Mouse (Mus musculus) frontal cortex, postnatal 25 days (tissue): ENCODE measurements around the gene Aldob.
A peak's percentile ranks its signal among the peaks of the same experiment; 100 is the strongest.

Experiments
- DNase-seq, 2 experiments: peaks; one replicate each; pipeline ENCODE4 v3.0.0; 2022; ENCODE audit warnings: low spot score in 2 of 2

Gene Aldob

DNA sequence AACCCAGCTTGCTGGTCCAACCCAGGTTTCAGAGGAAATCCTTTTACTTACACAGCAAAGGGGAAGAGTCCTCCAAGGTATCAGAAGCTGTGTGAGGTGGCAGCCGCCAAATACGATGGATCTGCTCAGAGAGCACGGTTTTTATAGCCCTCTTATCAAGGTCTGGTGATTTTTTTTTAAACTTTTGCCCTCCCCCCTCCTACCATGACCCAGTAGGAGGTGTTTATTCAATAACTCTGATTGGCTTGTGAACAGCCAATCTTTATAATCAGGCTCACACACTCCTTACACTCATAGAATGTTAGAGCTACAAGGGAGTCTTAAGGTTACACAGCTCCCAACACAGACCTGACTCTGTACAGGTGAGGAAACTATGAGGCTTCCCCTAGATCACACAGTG, at the start of gene Aldob:
Aldob (minus strand) TSS at position 164 of the 400 bp plus-strand sequence.
- DNase-seq = no peak

- peak; percentile 50 to 56 for DNase-seq
Measured at GRCm38 (mm10) chr4:49597183-49598100, 48.1 kb upstream of the Aldob start, which contains the start of gene Tmem246. Tmem246 (minus strand) TSS chr4:49597876.

GRCm38 (mm10) chr4:49596846-49597182, 47.5 kb upstream of the Aldob start:
- DNase-seq = peak; percentile 21 to 23

GRCm38 (mm10) chr4:49590152-49590551, 40.8 kb upstream of the Aldob start:
- DNase-seq = no peak

GRCm38 (mm10) chr4:49586811-49587210, 37.5 kb upstream of the Aldob start:
- no peak for DNase-seq

DNA sequence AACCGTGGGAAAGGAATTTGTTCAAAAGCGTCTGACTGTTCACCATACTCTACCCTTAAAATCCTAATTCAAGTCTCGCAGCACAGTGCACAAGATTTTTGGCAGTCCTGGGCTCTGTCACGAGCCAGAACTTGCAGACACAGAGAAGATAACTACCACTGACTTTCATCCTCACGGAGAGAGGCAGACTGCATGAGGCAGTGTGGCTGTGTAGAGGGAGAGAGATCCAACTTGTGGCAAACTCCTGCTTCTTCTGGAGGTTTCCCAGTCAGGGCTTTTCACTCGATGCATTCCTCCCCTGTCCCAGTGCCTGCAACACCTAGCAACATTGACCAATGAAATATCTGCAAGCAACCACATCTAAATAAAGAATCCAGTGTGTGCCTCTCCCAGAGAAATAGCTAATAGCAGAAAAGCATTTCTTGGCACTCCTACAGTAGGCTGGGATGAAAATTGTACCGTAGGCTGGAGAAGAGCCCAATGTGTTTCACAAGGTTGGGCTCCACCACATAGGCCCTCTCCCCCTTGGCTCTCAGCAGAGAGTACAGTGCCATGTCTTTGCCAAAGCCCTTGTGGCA, 36.3 kb upstream of the Aldob start:
- no peak for DNase-seq

GRCm38 (mm10) chr4:49583965-49584831, 34.9 kb upstream of the Aldob start:
- DNase-seq = no peak

- no peak for DNase-seq
Measured at GRCm38 (mm10) chr4:49581256-49581655, 31.9 kb upstream of the Aldob start.

- no peak for DNase-seq
Measured at GRCm38 (mm10) chr4:49572194-49572593, 22.8 kb upstream of the Aldob start.

DNA sequence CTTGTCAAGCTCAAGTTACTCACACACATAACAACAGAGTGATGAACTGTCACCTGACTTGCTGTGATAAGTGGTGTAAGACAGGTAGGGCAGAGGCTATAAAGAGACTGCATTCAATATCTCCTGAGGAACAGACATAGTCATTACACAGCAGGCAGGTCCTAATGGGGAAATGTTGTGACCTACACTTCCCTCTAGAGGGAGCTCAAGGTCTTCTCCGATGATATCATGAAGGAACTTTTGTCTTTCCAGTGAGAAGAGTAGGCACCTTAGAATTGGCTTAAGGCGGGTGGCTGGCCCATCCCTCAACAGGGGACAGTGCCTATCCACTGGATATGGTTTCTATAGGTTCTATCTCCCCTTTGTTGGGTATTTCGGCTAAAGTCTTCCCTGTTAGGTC, 18.3 kb upstream of the Aldob start:
- DNase-seq = peak; percentile 32 to 53

- DNase-seq = peak in 1 of 2 experiments; percentile 13
Measured at GRCm38 (mm10) chr4:49559915-49560772, 10.8 kb upstream of the Aldob start.

GRCm38 (mm10) chr4:49558181-49558580, 8.8 kb upstream of the Aldob start:
- DNase-seq = no peak

DNA sequence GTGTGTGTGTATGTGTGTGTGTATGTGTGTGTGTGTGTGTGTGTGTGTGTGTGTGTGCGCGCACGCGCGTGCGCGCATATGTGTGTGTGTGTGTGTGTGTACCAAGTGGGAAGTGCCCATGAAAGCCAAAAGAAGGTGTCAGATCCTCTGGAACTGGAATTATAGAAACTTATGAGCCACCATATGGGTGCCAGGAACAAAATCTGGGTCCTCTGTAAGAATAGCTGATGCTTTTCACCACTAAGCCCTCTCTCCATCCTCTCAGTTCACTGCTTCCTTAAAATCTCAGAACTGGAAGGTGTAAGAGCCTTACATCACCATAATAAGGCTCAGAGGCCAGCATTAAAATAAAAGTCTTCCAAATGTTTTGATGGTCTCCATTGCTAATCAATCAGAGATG, 8.0 kb upstream of the Aldob start:
- no peak for DNase-seq

GRCm38 (mm10) chr4:49553380-49553779, 4.0 kb upstream of the Aldob start:
- no peak for DNase-seq

DNA sequence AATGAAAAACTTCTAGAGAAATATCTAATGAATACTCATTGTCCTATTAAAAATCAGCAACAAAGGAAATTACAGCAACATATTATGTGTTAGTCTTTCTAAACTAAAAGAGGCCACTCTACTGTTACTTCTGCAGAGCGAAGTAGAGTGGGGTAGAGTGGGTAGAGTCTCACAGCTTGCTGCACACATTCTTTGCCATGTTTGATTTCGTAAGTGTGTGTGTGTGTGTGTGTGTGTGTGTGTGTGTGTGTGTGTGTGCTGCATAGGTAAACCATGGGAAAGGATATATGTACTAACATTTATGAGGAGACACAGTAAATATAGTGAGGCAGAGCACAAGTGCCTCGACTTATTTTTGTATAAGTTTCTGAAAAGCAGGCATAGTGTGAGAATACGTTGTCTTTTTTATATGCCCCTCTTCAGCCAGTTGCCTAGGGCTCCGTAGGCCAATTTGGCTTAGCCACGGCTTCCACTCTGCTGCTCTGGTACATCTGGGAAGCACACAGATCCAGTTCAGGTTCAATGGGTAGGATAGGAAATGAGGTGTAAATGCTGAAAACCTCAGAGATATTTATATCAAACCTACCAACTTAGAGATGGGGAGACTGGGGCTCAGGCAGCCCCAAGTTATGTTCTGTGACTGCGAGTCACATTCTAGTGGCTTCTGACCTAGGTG, 1.7 kb downstream of the Aldob start:
- DNase-seq = no peak

- no peak for DNase-seq
Measured at GRCm38 (mm10) chr4:49546873-49547543, 2.3 kb downstream of the Aldob start.

- DNase-seq = no peak
Measured at GRCm38 (mm10) chr4:49546026-49546425, 3.3 kb downstream of the Aldob start.

- no peak for DNase-seq
Measured at GRCm38 (mm10) chr4:49540966-49541365, 8.4 kb downstream of the Aldob start.

DNA sequence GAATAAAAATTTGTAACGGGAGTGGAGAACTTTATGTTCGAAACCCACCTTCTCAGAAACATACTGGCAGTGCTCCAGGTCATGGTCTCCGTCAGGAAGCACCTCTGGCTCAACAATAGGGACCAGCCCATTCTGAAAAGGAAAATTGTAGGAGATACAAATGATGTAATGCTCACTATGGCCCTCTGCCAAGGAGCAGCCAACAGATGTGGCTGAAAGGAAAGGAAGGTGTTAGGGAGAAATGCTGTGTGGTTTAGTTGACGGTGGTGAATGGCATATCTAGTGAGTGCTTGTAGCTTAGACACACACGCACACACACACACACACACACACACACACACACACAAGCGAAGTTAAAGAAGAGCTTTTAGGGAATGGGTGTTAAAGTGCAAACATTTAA, 9.7 kb downstream of the Aldob start:
- no peak for DNase-seq

- no peak for DNase-seq
Measured at GRCm38 (mm10) chr4:49536671-49537070, 12.7 kb downstream of the Aldob start.
